Mouse (Mus musculus) B cell, adult (primary cell): ENCODE data around the gene Ifitm7. TPM values are rescaled to one million over a fixed set of nuclear protein-coding genes. Genes with fewer than 3 reads are reported as not detected.

ENCODE experiments used
- total RNA-seq: library from RNA; stranded (reverse); gene quantifications from 4 replicates; pipeline ENCODE4 v1.2.4, GENCODE M21; 2023; ENCODE audit not compliant: inconsistent age

Gene Ifitm7
- total RNA-seq, result not detected in 4 replicates

DNA sequence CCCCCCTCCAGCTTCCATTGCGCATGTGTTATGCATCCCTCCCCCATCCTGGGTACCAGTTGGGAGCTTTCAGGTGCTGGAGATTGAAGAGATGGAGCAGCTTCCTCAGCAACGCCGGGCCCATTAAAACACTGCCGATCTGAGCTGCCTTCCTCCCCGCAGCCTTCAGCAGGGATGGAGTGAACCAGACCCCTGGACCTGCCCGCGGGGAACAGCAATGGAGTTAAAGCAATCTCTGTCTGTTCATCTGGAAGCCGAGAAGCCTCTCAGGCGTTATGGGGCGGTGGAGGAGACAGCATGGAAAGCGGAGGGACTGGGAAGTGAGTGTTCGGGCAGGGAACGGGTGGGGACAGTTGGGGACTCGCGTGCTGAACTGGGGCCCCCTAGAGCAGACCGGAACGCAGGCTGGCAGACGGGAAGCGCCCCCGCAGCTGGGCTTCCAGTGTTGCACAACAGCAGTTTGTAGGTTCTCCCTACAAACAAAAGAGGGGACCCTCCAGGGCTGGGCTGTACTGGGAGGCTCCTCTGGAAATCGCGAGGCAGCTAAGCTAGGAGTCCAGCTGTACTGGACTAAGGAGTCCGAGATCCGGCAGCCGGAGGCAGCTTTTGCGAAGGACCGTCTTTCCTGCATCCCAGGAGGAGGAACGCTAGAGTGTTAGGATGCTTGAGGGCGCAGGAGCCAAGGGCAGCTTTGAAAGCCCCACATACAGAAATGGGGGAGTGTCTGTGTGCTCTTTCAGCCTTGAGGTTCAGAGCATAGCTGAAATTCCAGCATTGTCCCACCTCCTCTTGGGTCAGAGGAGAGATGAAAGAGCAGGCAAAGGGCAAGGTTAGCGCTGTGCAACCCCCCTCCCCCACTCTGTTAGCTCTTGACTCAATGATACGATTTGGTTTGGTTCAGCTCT lies at the start of gene Ifitm7, which contains the start of gene 2900011O08Rik:
Gene Ifitm7, minus strand, starts transcription at position 315 of the 905 bp plus-strand sequence.
Gene 2900011O08Rik, plus strand, starts transcription at position 31 of the 905 bp plus-strand sequence.

Other genes with a start within 250 kb of the Ifitm7 start
- 37.3 to 40.3 TPM (median 39.2 TPM) in 4 replicates for gene Rrn3, start 206.2 kb downstream of the Ifitm7 start, total RNA-seq
- gene Ntan1, start 168.0 kb downstream of the Ifitm7 start, total RNA-seq, result 166 to 185 TPM (median 173 TPM) in 4 replicates
- gene Pdxdc1, start 83.8 kb downstream of the Ifitm7 start, total RNA-seq, result 65.4 to 77.9 TPM (median 72.5 TPM) in 4 replicates
- 1.0 to 1.6 TPM (median 1.4 TPM) in 4 replicates for gene Mpv17l, start 83.7 kb downstream of the Ifitm7 start, total RNA-seq
- not detected in 4 replicates for gene 2900011O08Rik, start 284 bp downstream of the Ifitm7 start, total RNA-seq
- 37.0 to 49.3 TPM (median 43.7 TPM) in 4 replicates for gene Nde1, start 176.4 kb upstream of the Ifitm7 start, total RNA-seq
- 66.2 to 71.7 TPM (median 69.6 TPM) in 4 replicates for gene Marf1, start 176.5 kb upstream of the Ifitm7 start, total RNA-seq